Mouse (Mus musculus): ENCODE results near the gene Pde4a. TPM values are rescaled to one million over a fixed set of nuclear protein-coding genes. Genes with fewer than 3 reads are reported as not detected.
"Not testable (repeated sequence)": the region's sequence is repeated elsewhere in the genome, so short reads cannot be mapped to it uniquely, and the experiment has no call there.

Gene Pde4a
- polyA plus RNA-seq, 1 experiment from 2014 or later: 7.0 TPM

- not testable (repeated sequence) for H3K4me3 ChIP-seq (ENCODE audit: low read depth, low read length); H3K27me3 ChIP-seq (ENCODE audit: control insufficient read depth, insufficient read depth, low read length); ATAC-seq (replicated peaks; ENCODE audit: low FRiP score); DNase-seq (ENCODE audit: low spot score); H3K27ac ChIP-seq (ENCODE audit: low read depth, low read length); H3K4me2 ChIP-seq (ENCODE audit: low read depth, low read length, severe bottlenecking); H3K4me1 ChIP-seq (replicated peaks; ENCODE audit: control insufficient read depth, insufficient read depth, low read length); H3K36me3 ChIP-seq (ENCODE audit: control insufficient read depth, insufficient read depth, low read length); H3K9me3 ChIP-seq (ENCODE audit: control insufficient read depth, low read length); H3K9ac ChIP-seq (ENCODE audit: low read length)
- WGBS: 84% methylated on average over 4 of the region's 4 CpGs
Observed at GRCm38 (mm10) chr9:21256349-21256748, 90.8 kb downstream of the Pde4a start.

- no peak overlapping the region for H3K4me3 ChIP-seq (ENCODE audit: low read depth, low read length)
- H3K9me3 ChIP-seq (ENCODE audit: control insufficient read depth, low read length): no peaks in the 10 kb centered on the region
- H3K27me3 ChIP-seq (ENCODE audit: control insufficient read depth, insufficient read depth, low read length): no peaks in the 10 kb centered on the region
- no peak for DNase-seq (ENCODE audit: low spot score)
- no peaks in the 10 kb centered on the region; the same call in 1 of the 2 replicates for H3K4me1 ChIP-seq (replicated peaks; ENCODE audit: control insufficient read depth, insufficient read depth, low read length)
- H3K4me2 ChIP-seq (ENCODE audit: low read depth, low read length, severe bottlenecking): no peak overlapping the region
- no peaks in the 10 kb centered on the region for H3K36me3 ChIP-seq (ENCODE audit: control insufficient read depth, insufficient read depth, low read length)
- WGBS: 67% methylated on average over 6 of the region's 6 CpGs
- H3K27ac ChIP-seq (ENCODE audit: low read depth, low read length): no peak overlapping the region
- no peak for ATAC-seq (replicated peaks; ENCODE audit: low FRiP score)
- no peak overlapping the region for H3K9ac ChIP-seq (ENCODE audit: low read length)
Observed at GRCm38 (mm10) chr9:21260491-21261040, 95.1 kb downstream of the Pde4a start.

GRCm38 (mm10) chr9:21261831-21262230 is 96.3 kb downstream of the Pde4a start:
- peaks cover 5% of the 10 kb centered on the region; the same call in 1 of the 2 replicates for H3K4me1 ChIP-seq (replicated peaks; ENCODE audit: control insufficient read depth, insufficient read depth, low read length)
- no peak overlapping the region for H3K4me3 ChIP-seq (ENCODE audit: low read depth, low read length)
- H3K36me3 ChIP-seq (ENCODE audit: control insufficient read depth, insufficient read depth, low read length): no peaks in the 10 kb centered on the region
- DNase-seq (ENCODE audit: low spot score) (no peak), ATAC-seq (replicated peaks; ENCODE audit: low FRiP score) (no peak)
- H3K27me3 ChIP-seq (ENCODE audit: control insufficient read depth, insufficient read depth, low read length): no peaks in the 10 kb centered on the region
- H3K27ac ChIP-seq (ENCODE audit: low read depth, low read length): no peak overlapping the region
- no peak overlapping the region for H3K4me2 ChIP-seq (ENCODE audit: low read depth, low read length, severe bottlenecking)
- whole genome bisulfite sequencing: 69% methylated on average over 2 of the region's 2 CpGs
- H3K9ac ChIP-seq (ENCODE audit: low read length): no peak overlapping the region
- no peaks in the 10 kb centered on the region for H3K9me3 ChIP-seq (ENCODE audit: control insufficient read depth, low read length)

Other genes starting within 250 kb of the Pde4a start
- gene Dnmt1, start 205.8 kb upstream of the Pde4a start, polyA plus RNA-seq (2014; fragmentation: Nextera tagmentation; extraction: Ambion mirVana): 93.4 and 94.8 TPM in 2 replicates
- 22.1 TPM in 2 replicates for gene S1pr2, start 188.9 kb upstream of the Pde4a start, polyA plus RNA-seq (2014; fragmentation: Nextera tagmentation; extraction: Ambion mirVana)
- gene Mrpl4, start 163.0 kb upstream of the Pde4a start, polyA plus RNA-seq (2014; fragmentation: Nextera tagmentation; extraction: Ambion mirVana): 119 and 130 TPM in 2 replicates
- 4.2 and 4.8 TPM in 2 replicates for gene Icam1, start 149.7 kb upstream of the Pde4a start, polyA plus RNA-seq (2014; fragmentation: Nextera tagmentation; extraction: Ambion mirVana)
- 5.8 and 6.2 TPM in 2 replicates for gene Icam4, start 136.3 kb upstream of the Pde4a start, polyA plus RNA-seq (2014; fragmentation: Nextera tagmentation; extraction: Ambion mirVana)
- not detected in 2 replicates for gene Icam5, start 133.6 kb upstream of the Pde4a start, polyA plus RNA-seq (2014; fragmentation: Nextera tagmentation; extraction: Ambion mirVana)
- gene Zglp1, start 98.6 kb upstream of the Pde4a start, polyA plus RNA-seq (2014; fragmentation: Nextera tagmentation; extraction: Ambion mirVana): 1.2 and 2.9 TPM in 2 replicates
- 1.4 and 1.5 TPM in 2 replicates for gene Gm49373, start 92.6 kb upstream of the Pde4a start, polyA plus RNA-seq (2014; fragmentation: Nextera tagmentation; extraction: Ambion mirVana)
- gene Fdx1l, start 92.1 kb upstream of the Pde4a start, polyA plus RNA-seq (2014; fragmentation: Nextera tagmentation; extraction: Ambion mirVana): 46.9 and 54.6 TPM in 2 replicates
- gene Gm38431, start 73.7 kb upstream of the Pde4a start, polyA plus RNA-seq (2014; fragmentation: Nextera tagmentation; extraction: Ambion mirVana): 3.9 and 4.5 TPM in 2 replicates
- gene Raver1, start 73.7 kb upstream of the Pde4a start, polyA plus RNA-seq (2014; fragmentation: Nextera tagmentation; extraction: Ambion mirVana): 118 and 124 TPM in 2 replicates
- 10.3 and 10.8 TPM in 2 replicates for gene Tyk2, start 34.5 kb upstream of the Pde4a start, polyA plus RNA-seq (2014; fragmentation: Nextera tagmentation; extraction: Ambion mirVana)
- 300 and 308 TPM in 2 replicates for gene Cdc37, start 15.7 kb upstream of the Pde4a start, polyA plus RNA-seq (2014; fragmentation: Nextera tagmentation; extraction: Ambion mirVana)
- 35.9 and 41.3 TPM in 2 replicates for gene Keap1, start 73.6 kb downstream of the Pde4a start, polyA plus RNA-seq (2014; fragmentation: Nextera tagmentation; extraction: Ambion mirVana)
- gene S1pr5, start 82.7 kb downstream of the Pde4a start, polyA plus RNA-seq (2014; fragmentation: Nextera tagmentation; extraction: Ambion mirVana): 0.09 and 0.11 TPM in 2 replicates
- gene Atg4d, start 99.6 kb downstream of the Pde4a start, polyA plus RNA-seq (2014; fragmentation: Nextera tagmentation; extraction: Ambion mirVana): 55.7 and 57.9 TPM in 2 replicates
- 16.3 and 22.3 TPM in 2 replicates for gene Kri1, start 122.3 kb downstream of the Pde4a start, polyA plus RNA-seq (2014; fragmentation: Nextera tagmentation; extraction: Ambion mirVana)
- gene Cdkn2d, start 125.7 kb downstream of the Pde4a start, polyA plus RNA-seq (2014; fragmentation: Nextera tagmentation; extraction: Ambion mirVana): 58.6 and 60.8 TPM in 2 replicates
- gene Ap1m2, start 146.6 kb downstream of the Pde4a start, polyA plus RNA-seq (2014; fragmentation: Nextera tagmentation; extraction: Ambion mirVana): 1.4 and 2.6 TPM in 2 replicates
- 71.0 and 76.3 TPM in 2 replicates for gene Slc44a2, start 155.0 kb downstream of the Pde4a start, polyA plus RNA-seq (2014; fragmentation: Nextera tagmentation; extraction: Ambion mirVana)
- gene Ilf3, start 202.2 kb downstream of the Pde4a start, polyA plus RNA-seq (2014; fragmentation: Nextera tagmentation; extraction: Ambion mirVana): 295 and 297 TPM in 2 replicates
- gene Qtrt1, start 246.1 kb downstream of the Pde4a start, polyA plus RNA-seq (2014; fragmentation: Nextera tagmentation; extraction: Ambion mirVana): 58.2 and 61.5 TPM in 2 replicates

All from forebrain, embryonic 11.5 days (tissue).